Mouse (Mus musculus): Measurements from ENCODE around the gene Taar8a.
"Not testable (repeated sequence)": the region's sequence is repeated elsewhere in the genome, so short reads cannot be mapped to it uniquely, and the experiment has no call there.

The Taar8a gene

DNA sequence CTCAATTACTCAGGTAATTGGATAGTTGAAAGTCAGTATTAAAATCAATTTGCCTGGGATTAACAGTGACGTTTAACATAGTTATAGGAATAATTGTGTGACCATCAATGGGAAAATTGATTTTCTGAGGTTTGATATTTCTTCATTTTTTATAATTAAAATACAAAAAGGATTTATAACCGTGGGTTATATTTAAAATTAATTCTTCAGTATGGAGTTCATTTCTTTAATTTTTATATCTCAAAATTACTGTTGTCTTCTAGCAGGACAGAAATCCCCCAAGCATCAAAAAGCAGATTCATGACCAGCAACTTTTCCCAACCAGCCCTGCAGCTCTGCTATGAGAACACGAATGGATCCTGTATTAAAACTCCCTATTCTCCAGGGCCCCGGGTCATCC lies at the start of gene Taar8a:
Gene Taar8a, plus strand, starts transcription at position 301 of the 400 bp plus-strand sequence.
- DNase-seq = not testable (repeated sequence)

DNA sequence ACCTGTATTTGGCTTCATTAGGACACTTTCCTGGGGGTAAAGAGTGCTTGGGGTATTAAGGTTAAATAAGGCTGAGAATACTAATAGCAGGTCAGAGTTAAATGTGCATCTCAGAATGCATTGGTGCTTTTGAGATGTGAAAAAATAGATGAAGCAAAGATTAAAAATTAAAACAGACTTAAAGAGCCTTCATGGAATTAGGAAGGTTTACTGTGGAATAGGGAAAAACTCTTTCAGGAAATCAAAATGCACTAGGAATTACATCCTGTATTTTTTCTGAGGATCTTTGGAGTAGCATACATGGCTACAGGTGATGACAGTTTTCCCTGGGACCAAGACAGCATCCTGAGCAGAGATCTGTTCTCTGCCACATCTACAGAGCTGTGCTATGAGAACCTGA lies 49.4 kb upstream of the Taar8a start, which contains the start of gene Taar7d:
Gene Taar7d, plus strand, starts transcription at position 301 of the 400 bp plus-strand sequence.
- DNase-seq = no peak

DNA sequence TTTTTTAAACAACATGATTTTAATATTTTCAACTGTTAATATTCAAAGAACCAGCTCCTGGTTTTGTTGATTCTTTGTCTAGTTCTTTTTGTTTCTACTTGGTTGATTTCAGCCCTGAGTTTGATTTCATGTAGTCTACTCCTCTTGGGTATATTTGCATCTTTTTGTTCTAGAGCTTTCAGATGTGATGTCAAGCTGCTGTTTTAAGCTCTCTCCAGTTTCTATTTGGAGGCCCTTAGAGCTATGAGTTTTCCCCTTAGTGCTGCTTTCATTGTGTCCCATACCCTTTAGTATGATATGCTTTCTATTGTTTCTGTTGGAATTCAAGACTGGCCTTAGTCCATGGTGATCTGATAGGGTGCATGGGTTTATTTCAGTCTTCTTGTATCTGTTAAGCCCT lies 45.0 kb upstream of the Taar8a start:
- DNase-seq = no peak

DNA sequence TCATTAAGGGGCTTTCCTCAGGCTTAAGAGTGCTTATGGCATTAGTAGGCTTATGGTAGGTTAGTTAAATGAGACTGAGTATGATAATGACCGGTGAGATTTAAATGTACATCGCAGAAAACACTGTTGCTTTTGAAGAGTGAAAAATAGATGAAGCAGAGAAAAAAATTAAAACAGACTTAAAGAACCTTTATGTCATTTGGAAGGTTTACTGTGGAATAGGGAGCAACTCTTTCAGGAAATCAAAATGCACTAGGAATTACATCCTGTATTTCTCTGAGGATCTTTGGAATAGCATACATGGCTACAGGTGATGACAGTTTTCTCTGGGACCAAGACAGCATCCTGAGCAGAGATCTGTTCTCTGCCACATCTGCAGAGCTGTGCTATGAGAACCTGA lies 39.0 kb upstream of the Taar8a start, which contains the start of gene Taar7e:
Gene Taar7e, plus strand, starts transcription at position 301 of the 400 bp plus-strand sequence.
- DNase-seq = no peak

DNA sequence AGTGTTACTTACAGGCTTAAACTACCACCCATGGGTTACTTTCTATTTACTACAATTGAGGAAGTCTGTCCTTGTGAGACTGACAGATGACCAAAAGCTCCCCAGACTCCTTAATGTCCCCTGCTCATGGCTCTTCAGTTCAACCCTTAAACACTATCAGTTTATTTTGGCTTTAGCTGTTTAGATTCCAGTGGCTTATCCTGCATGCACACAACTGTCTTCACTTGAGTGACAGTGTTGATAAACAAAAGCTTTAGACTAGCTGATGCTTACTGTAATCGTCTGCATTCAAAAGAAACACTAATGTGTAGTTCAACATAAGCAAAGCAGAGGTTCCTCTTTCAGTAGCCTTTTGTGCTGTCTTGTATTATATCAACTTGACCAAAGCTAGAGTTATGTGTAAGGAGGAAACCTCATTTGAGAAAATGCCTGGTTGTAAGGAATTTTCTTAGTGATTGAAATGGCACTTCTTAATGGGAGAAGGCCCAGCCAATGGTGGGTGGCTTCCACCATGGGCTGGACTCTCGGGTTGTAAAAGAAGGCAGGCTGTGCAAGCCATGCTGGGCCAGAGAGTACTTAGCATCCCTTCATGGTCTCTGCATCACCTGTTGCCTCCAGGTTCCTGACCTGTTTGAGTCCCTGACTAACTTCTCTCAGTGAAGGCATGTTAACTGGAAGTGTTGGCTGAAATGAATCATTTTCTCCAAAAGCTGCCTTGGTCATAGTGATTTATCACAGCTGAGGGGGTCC lies 36.0 kb upstream of the Taar8a start:
- DNase-seq = no peak

DNA sequence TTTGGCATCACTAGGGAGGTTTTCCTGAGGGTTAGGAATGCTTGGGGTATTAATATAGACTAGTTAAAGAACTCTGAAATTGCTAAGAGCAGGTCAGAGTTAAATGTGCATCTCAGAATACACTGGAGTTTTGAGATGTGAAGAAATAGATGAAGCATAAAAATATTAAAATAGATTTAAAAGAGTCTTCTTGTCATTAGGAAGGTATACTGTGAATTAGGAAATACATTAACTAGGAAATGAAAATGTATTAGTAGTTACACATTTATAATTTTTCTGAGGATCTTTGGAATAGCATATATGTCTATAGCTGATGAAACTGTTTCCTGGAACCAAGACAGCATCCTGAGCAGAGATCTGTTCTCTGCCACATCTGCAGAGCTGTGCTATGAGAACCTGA lies 27.1 kb upstream of the Taar8a start, which contains the start of gene Taar7f:
Gene Taar7f, plus strand, starts transcription at position 301 of the 400 bp plus-strand sequence.
- no peak for DNase-seq

DNA sequence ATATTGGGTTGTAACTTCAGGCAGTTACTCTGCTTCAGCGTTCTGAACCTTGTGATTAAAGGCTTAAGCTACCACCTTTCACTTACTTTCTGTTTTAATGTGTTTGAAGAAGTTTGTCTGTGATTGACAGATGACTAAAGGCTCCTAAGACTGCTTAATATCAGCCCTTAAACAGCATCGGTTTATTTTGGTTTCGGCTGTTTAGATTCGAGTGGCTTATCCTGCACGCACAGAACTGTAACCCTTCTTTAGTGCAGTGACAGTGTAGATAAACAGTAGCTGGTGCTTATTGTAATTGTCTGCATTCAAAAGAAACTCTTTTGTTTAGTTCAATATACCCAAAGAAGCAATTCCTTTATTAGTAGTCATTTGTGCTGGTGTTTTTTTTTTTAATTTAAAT lies 24.3 kb upstream of the Taar8a start:
- no peak for DNase-seq

DNA sequence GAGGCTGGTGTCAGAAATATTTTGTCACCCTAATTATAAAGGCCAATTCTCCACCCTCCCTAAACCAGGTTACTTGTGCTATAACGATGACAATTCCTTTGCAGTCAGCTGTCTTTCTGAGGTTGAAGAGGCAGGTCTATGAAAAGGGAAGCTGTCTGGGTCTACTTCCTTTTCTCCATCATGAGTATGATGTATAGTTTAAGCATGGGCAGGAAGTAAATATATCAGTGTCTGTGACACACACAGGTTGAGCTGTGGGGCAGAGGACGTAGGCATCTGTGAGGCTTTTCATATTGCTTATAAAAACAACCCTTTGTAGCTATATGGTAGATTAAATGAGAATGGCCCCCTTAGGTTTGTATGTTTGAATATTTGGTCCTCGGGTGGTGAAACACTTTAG lies 17.3 kb upstream of the Taar8a start:
- no peak for DNase-seq

DNA sequence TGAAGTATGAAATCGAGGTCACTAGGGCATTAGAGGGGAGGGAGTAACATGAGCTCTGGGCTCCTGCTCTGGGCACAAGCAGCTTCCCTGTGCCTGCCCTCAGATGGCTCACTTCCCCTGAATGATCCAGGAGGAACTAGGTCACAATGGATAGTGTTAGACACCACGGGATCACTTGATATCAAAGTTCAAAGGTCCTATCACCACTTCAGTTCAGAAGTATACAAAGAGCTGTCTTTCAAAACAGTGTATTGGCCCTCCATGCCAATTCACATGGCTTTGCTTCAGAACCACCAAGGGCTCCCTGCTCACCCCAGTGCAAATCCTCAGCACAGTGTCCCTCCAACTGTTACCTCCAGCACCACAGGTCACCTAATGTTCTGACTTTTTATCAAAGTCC lies 1.5 kb upstream of the Taar8a start:
- not testable (repeated sequence) for DNase-seq

DNA sequence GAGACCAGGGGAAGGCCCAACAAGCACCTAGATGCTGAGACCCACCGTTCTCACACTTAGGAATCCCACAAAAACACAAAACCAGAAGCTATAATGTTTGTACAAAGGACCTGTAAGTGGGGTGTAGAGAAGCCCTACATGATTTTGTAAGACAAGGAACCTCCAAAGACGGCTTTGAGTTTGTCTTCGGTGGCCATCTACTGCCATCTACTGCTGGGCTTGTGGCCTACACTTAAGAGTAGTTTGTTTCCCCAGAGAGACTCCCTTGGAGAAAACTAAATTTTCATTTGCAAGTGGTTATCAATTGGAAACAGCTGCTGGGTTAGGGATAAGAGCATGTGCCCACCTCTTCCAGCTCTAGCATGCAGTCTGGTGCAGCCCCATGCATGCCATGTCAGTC lies 3.9 kb downstream of the Taar8a start:
- peak; percentile 53 for DNase-seq

DNA sequence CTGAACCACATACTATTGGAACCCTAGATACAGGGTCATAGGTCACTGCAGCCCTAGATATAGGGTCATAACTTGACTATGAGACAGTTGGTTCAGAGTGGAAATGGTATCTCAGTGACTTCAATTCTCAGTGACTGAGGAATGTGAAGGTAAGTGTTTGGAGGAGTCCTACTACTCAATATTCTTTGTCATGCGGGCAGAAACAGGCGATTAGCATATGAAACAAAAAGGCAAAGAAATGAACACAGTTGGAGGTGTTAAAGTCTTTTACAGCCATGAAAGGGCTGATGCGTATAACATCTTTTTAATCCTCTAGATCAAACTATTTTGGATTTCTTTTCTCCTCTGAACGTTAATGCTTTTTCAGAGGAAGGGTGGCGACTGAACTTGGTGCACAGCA lies 9.6 kb downstream of the Taar8a start:
- DNase-seq = no peak

DNA sequence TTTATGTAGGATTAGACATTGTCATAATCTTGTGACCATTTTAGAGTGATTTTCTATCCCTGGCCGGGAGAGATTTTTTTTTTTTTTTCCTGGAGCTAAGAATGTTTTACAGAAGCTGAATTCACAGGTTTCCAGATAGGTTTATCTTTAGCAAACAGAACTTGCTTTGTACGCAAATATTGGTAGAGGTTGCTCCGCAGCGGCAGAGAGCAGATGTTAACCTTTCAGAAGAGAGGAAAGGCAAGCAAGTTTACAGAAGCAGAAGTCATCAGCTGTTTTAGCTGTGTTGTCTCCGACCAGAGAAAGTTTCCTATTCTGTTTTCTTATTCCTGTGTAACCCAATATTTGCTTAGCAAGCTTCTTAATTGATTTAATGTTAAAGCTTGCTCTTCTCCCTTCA lies 10.3 kb downstream of the Taar8a start:
- no peak for DNase-seq

DNA sequence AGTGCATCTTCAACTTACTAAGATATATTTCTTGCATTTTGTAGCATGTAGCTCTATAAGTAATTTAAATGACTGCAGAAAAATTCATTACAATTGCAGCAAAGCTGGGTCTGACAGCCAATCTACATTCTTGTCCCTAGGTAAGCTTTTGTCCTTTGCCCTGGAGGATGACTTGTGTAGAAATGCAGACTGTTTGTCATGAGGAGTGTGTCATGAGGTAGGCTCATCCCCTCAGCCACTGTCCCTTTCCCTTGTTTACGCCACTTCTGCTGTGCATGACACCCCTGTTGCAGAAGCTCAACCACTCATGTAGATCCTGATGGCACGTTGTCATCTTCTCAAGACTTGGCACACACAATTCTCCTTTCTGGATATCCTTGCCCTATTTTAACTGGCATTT lies 10.9 kb downstream of the Taar8a start:
- no peak for DNase-seq

DNA sequence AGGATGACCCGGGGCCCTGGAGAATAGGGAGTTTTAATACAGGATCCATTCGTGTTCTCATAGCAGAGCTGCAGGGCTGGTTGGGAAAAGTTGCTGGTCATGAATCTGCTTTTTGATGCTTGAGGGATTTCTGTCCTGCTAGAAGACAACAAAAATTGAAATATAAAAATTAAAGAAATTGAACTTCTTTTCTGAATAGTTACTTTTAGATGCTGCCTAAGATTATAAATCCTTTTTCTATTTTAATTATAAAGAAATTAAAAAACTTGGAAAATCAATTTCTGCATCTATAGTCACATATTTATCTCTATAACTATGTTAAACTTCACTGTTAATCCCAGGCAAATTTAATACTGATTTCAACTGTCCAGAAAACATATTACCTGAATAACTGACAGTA lies 15.9 kb downstream of the Taar8a start, which contains the start of gene Taar8b:
Gene Taar8b, minus strand, starts transcription at position 101 of the 400 bp plus-strand sequence.
- DNase-seq = no peak

DNA sequence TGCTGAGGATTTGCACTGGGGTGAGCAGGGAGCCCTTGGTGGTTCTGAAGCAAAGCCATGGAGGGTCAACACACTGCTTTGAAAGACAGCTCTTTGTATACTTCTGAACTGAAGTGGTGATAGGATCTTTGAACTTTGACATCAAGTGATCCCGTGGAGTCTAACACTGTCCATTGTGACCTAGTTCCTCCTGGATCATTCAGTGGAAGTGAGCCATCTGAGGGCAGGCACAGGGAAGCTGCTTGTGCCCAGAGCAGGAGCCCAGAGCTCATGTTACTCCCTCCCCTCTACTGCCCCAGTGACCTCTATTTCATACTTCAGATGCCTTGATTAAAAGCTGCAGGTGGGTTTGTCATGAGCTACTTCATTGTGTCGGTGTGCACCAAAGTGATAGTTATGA lies 20.7 kb downstream of the Taar8a start:
- DNase-seq = not testable (repeated sequence)

DNA sequence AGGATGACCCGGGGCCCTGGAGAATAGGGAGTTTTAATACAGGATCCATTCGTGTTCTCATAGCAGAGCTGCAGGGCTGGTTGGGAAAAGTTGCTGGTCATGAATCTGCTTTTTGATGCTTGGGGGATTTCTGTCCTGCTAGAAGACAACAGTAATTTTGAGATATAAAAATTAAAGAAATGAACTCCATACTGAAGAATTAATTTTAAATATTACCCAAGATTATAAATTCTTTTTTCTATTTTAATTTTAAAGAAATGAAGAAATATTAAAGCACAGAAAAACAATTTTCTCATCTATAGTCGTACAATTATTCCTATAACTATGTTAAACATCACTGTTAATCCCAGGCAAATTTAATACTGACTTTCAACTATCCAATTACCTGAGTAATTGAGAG lies 25.5 kb downstream of the Taar8a start, which contains the start of gene Taar8c:
Gene Taar8c, minus strand, starts transcription at position 101 of the 400 bp plus-strand sequence.
- DNase-seq = not testable (repeated sequence)

DNA sequence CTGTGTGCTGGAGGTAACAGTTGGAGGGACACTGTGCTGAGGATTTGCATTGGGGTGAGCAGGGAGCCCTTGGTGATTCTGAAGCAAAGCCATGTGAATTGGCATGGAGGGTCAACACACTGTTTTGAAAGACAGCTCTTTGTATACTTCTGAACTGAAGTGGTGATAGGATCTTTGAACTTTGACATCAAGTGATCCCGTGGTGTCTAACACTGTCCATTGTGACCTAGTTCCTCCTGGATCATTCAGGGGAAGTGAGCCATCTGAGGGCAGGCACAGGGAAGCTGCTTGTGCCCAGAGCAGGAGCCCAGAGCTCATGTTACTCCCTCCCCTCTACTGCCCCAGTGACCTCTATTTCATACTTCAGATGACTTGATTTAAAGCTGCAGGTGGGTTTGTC lies 27.0 kb downstream of the Taar8a start:
- not testable (repeated sequence) for DNase-seq

DNA sequence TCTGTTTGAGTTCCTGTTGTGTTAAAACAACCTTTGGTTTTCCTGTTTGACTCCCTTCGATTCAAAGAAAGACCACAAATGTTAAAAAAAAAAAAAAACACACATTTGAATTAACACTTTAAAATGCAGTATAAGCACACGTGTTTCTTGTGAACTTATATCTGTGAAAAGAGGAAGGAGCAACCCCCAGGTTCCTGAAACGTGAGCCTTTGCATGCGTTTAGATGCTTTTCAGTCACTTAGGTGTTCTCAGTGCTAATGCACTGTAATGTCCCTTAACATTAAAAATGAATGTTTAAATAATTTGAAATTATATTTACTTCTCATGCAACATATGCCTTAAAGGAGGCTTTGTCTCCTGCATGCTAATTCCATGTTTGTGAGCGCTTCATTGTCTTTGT lies 31.4 kb downstream of the Taar8a start:
- DNase-seq = no peak

DNA sequence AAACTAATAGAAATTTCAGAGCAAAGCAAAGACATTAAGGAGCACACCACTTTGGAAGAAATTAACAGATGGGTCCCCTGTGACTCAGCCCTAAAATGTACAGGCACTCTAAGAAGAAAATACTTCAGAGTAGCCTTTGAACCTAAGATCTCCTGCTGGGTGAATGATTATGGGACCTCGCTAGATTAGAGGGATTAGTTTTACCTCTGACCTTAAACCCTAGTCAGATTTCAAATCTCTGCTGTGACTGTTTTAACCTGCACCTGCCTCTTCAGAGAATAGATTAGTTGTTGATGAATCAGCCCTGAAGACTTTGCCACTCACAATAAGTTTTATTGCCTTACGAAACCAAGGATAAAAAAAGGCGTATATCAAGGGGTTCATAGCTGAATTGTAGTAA lies 31.9 kb downstream of the Taar8a start:
- no peak for DNase-seq

DNA sequence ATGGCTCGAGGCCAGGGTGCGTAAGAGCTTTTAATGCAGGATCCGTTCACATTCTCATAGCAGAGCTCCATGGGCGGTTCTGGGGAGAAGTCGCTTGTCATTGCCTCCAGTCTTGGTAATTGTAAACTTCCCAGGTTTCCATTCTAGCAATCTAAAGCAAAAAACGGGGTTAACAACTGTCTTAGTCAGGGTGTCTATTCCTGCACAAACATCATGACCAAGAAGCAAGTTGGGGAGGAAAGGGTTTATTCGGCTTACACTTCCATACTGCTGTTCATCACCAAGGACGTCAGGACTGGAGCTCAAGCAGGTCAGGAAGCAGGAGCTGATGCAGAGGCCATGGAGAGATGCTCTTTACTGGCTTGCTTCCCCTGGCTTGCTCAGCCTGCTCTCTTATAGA lies 33.1 kb downstream of the Taar8a start, which contains the start of gene Taar9:
Gene Taar9, minus strand, starts transcription at position 101 of the 400 bp plus-strand sequence.
- DNase-seq = not testable (repeated sequence)

DNA sequence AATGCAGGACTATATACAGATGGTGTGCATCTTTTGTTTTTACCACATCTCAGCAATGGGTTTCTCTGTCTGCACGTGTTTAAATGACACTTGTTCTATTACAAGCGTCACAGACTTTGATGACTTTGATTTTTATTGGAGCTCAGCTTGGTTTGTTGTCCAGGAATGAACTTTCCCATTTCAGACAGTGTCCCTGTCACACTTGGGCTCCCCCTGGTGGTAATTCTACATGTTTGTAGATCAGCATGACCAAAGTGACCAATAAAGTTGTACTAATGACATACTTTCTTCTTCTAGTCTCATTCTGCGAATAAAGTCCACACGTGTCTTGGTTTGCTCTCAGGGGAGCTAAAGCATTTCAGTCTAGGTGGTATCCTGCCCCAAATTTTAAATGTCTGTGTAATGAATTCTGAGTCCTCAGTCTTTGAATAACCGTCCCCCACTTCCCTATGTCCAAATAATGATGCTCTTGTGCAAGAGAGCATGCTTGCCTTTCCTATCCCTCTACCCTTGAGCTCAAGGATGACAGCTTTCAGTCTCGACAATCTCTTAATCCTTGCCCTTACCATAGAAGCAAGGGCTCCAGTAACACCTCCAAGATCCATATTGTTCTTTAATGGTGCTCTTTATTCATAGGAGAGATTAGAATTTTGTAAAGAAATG lies 34.9 kb downstream of the Taar8a start:
- DNase-seq = peak; percentile 72
